9 mouse cellular contexts compared by ENCODE assay signal in the genomic region with DNA sequence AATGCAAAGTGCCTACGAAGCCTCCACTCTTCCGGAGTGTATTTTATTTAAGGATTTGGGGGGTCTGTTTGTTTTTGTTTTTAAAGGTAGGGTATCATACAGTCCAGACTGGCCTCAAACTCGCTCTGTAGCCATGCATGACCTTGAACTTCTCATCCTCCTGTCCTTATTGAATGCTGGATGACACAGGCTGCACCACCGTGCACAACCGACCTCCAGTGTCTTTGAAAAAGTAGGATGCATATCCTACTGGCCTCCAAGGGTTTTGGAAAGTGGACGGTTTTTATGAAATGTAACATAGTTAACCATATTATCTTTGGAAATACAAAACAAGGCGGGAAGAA. TPM values are rescaled to one million over a fixed set of nuclear protein-coding genes. Genes with fewer than 3 reads are reported as not detected.
A peak's percentile ranks its signal among the peaks of the same experiment; 100 is the strongest.
DNase-seq lines count a peak whose midpoint lies in the region; ATAC-seq and TF ChIP-seq lines count a peak whose summit lies in the region.
"Had no signal": no experiment of that assay in that cellular context is flagged by ENCODE, and none has a peak within 500 bp of the region (broad histone marks: within the 10 kb centered on the region; RNA-seq: fewer than 3 reads in every experiment).

No protein-coding gene starts in this region.

- peak overlapping the region; percentile 58 for H3K4me3 ChIP-seq in heart, embryonic 15.5 days
- H3K4me3 ChIP-seq in brown adipose tissue, adult 24 weeks (ENCODE audit: insufficient read depth, low read depth, low read length), result peak overlapping the region; percentile 56
- peak overlapping the region; percentile 37 for H3K4me3 ChIP-seq in hindbrain, embryonic 14.5 days (replicated peaks; ENCODE audit: low read length)
- H3K4me3 ChIP-seq in midbrain, embryonic 12.5 days, result peak overlapping the region; percentile 55
- H3K4me3 ChIP-seq in lung, adult 2 months (replicated peaks; ENCODE audit: extremely low read depth, low read depth, low read length), result no peak overlapping the region

- intact Hi-C loops in heart, postnatal 14 days (cut with DNase I), result no loop called here

- H3K27me3 ChIP-seq in heart, embryonic 15.5 days, result no peaks in the 10 kb centered on the region
- no peaks in the 10 kb centered on the region for H3K27me3 ChIP-seq in hindbrain, embryonic 14.5 days (ENCODE audit: control insufficient read depth, insufficient read depth, low read length)
- H3K27me3 ChIP-seq in midbrain, embryonic 12.5 days, result peaks cover 8% of the 10 kb centered on the region; the same call in 1 of the 2 replicates

- H3K4me1 ChIP-seq in heart, embryonic 15.5 days (replicated peaks), result peaks cover 11% of the 10 kb centered on the region
- 0 out of 2 replicates have a peak, but pooled peaks cover 3% of the 10 kb centered on the region for H3K4me1 ChIP-seq in brown adipose tissue, adult 24 weeks (ENCODE audit: control insufficient read depth, insufficient read depth, insufficient read length, low read length)
- H3K4me1 ChIP-seq in hindbrain, embryonic 14.5 days (replicated peaks; ENCODE audit: control insufficient read depth, insufficient read depth, low read length), result no peaks in the 10 kb centered on the region
- 0 out of 2 replicates have a peak, but pooled peaks cover 11% of the 10 kb centered on the region for H3K4me1 ChIP-seq in midbrain, embryonic 12.5 days
- peaks cover 3% of the 10 kb centered on the region; the same call in 1 of the 2 replicates for H3K4me1 ChIP-seq in lung, adult 2 months (ENCODE audit: control insufficient read depth, insufficient read depth, low read length)

- ATAC-seq in heart, embryonic 15.5 days (replicated peaks; ENCODE audit: insufficient number of reproducible peaks, insufficient read depth, low FRiP score, low read depth), result no peak
- peak; percentile 47 for ATAC-seq in hindbrain, embryonic 14.5 days (ENCODE audit: low FRiP score)
- ATAC-seq in midbrain, embryonic 12.5 days (ENCODE audit: low FRiP score, low read depth), result peak; percentile 73

- H3K27ac ChIP-seq in heart, embryonic 15.5 days, result no peak overlapping the region
- no peak overlapping the region for H3K27ac ChIP-seq in brown adipose tissue, adult 24 weeks (replicated peaks; ENCODE audit: low read depth, low read length)
- no peak overlapping the region for H3K27ac ChIP-seq in hindbrain, embryonic 14.5 days
- no peak overlapping the region for H3K27ac ChIP-seq in midbrain, embryonic 12.5 days (replicated peaks)

- TF ChIP-seq CTCF in lung, adult 2 months (IDR thresholded peaks at IDR 0.05; ENCODE audit: insufficient read depth, low read length), result no peak

- 36% methylated on average over 7 of the region's 7 CpGs for WGBS in heart, embryonic 15.5 days
- 31% methylated on average over 7 of the region's 7 CpGs for WGBS in hindbrain, embryonic 14.5 days
- WGBS in midbrain, embryonic 12.5 days, result 38% methylated on average over 7 of the region's 7 CpGs
- 29% methylated on average over 7 of the region's 7 CpGs for WGBS in lung, adult 2 months

- H3K4me2 ChIP-seq in heart, embryonic 15.5 days, result peak overlapping the region; percentile 93
- peak overlapping the region; percentile 56 for H3K4me2 ChIP-seq in hindbrain, embryonic 14.5 days (replicated peaks)
- peak overlapping the region; percentile 70 for H3K4me2 ChIP-seq in midbrain, embryonic 12.5 days (replicated peaks)

- H3K9ac ChIP-seq in heart, embryonic 15.5 days, result peak overlapping the region; percentile 52
- H3K9ac ChIP-seq in hindbrain, embryonic 14.5 days, result peak overlapping the region; percentile 48; the same call in 1 of the 2 replicates
- H3K9ac ChIP-seq in midbrain, embryonic 12.5 days (replicated peaks), result no peak overlapping the region

- no peak for TF ChIP-seq POLR2A in lung, adult 2 months (IDR thresholded peaks at IDR 0.05; ENCODE audit: borderline replicate concordance, extremely low read depth, low read depth, low read length)

- H3K36me3 ChIP-seq in heart, embryonic 15.5 days, result no peaks in the 10 kb centered on the region
- H3K36me3 ChIP-seq in hindbrain, embryonic 14.5 days (replicated peaks; ENCODE audit: control insufficient read depth, insufficient read depth), result no peaks in the 10 kb centered on the region
- H3K36me3 ChIP-seq in midbrain, embryonic 12.5 days, result no peaks in the 10 kb centered on the region

- no peak for DNase-seq in heart, postnatal 14 days
- DNase-seq in hindbrain, embryonic 14.5 days (ENCODE audit: low spot score), result no peak
- no peak for DNase-seq in cerebellum, adult 8-10 months
- no peak for DNase-seq in layer of hippocampus, adult 9-11 months
- no peak for DNase-seq in lung, adult 2 months
- DNase-seq: cerebellum, adult 11-12 months had no signal

- H3K9me3 ChIP-seq in heart, embryonic 15.5 days (replicated peaks), result no peaks in the 10 kb centered on the region
- no peaks in the 10 kb centered on the region for H3K9me3 ChIP-seq in hindbrain, embryonic 14.5 days (ENCODE audit: control insufficient read depth, low read length)
- 0 out of 2 replicates have a peak, but pooled peaks cover 6% of the 10 kb centered on the region for H3K9me3 ChIP-seq in midbrain, embryonic 12.5 days

RNA-seq across cellular contexts. Expression of a gene that starts 0.3 kb away (rescaled TPM):
- 0.23 TPM in 1 of 2 replicates, not detected in the other for polyA plus RNA-seq in heart, embryonic 15.5 days (2015; fragmentation: Nextera tagmentation; extraction: Ambion mirVana)
- under 1 TPM in 1 of 2 experiments, not detected in 1; 0.38 TPM for total RNA-seq in heart, postnatal 14 days (2021)
- not detected in 2 replicates for polyA plus RNA-seq in brown adipose tissue, adult 24 weeks (2012; ENCODE audit: insufficient read depth, insufficient read length, missing spikeins)
- 1.9 and 2.2 TPM in 2 replicates for polyA plus RNA-seq in hindbrain, embryonic 14.5 days (2014; fragmentation: Nextera tagmentation; extraction: Ambion mirVana)
- 3.2 and 4.3 TPM in 2 replicates for polyA plus RNA-seq in midbrain, embryonic 12.5 days (2016; fragmentation: Nextera tagmentation; extraction: Ambion mirVana)
- 4.2 and 5.1 TPM in 2 replicates for polyA plus RNA-seq in lung, adult 2 months (2012; rRNA removed)

RNA-seq across cellular contexts. Expression of a gene that starts 18.6 kb away (rescaled TPM):
- 206 and 251 TPM in 2 replicates for polyA plus RNA-seq in heart, embryonic 15.5 days (2015; fragmentation: Nextera tagmentation; extraction: Ambion mirVana)
- 100 to 1,000 TPM; 203 to 224 TPM for total RNA-seq in heart, postnatal 14 days (2021)
- polyA plus RNA-seq in brown adipose tissue, adult 24 weeks (2012; ENCODE audit: insufficient read depth, insufficient read length, missing spikeins), result 439 and 453 TPM in 2 replicates
- polyA plus RNA-seq in hindbrain, embryonic 14.5 days (2014; fragmentation: Nextera tagmentation; extraction: Ambion mirVana), result 146 and 158 TPM in 2 replicates
- polyA plus RNA-seq in midbrain, embryonic 12.5 days (2016; fragmentation: Nextera tagmentation; extraction: Ambion mirVana), result 142 TPM in 2 replicates
- 11.6 and 24.4 TPM in 2 replicates for polyA plus RNA-seq in lung, adult 2 months (2012; rRNA removed)

RNA-seq across cellular contexts. Expression of a gene that starts 47.3 kb away (rescaled TPM):
- polyA plus RNA-seq in heart, embryonic 15.5 days (2015; fragmentation: Nextera tagmentation; extraction: Ambion mirVana), result 17.5 and 18.3 TPM in 2 replicates
- total RNA-seq in heart, postnatal 14 days (2021), result 100 to 1,000 TPM; 118 to 123 TPM
- 1.7 and 2.4 TPM in 2 replicates for polyA plus RNA-seq in brown adipose tissue, adult 24 weeks (2012; ENCODE audit: insufficient read depth, insufficient read length, missing spikeins)
- polyA plus RNA-seq in hindbrain, embryonic 14.5 days (2014; fragmentation: Nextera tagmentation; extraction: Ambion mirVana), result 0.31 TPM in 1 of 2 replicates, not detected in the other
- polyA plus RNA-seq in midbrain, embryonic 12.5 days (2016; fragmentation: Nextera tagmentation; extraction: Ambion mirVana), result not detected in 2 replicates
- polyA plus RNA-seq in lung, adult 2 months (2012; rRNA removed), result 7.4 and 11.0 TPM in 2 replicates

RNA-seq across cellular contexts. Expression of a gene that starts 58.6 kb away (rescaled TPM):
- polyA plus RNA-seq in heart, embryonic 15.5 days (2015; fragmentation: Nextera tagmentation; extraction: Ambion mirVana), result 1.2 and 2.0 TPM in 2 replicates
- 1 to 10 TPM; 2.0 to 3.4 TPM for total RNA-seq in heart, postnatal 14 days (2021)
- 1.5 TPM in 1 of 2 replicates, not detected in the other for polyA plus RNA-seq in brown adipose tissue, adult 24 weeks (2012; ENCODE audit: insufficient read depth, insufficient read length, missing spikeins)
- 2.4 and 4.1 TPM in 2 replicates for polyA plus RNA-seq in hindbrain, embryonic 14.5 days (2014; fragmentation: Nextera tagmentation; extraction: Ambion mirVana)
- polyA plus RNA-seq in midbrain, embryonic 12.5 days (2016; fragmentation: Nextera tagmentation; extraction: Ambion mirVana), result 1.1 and 1.4 TPM in 2 replicates
- polyA plus RNA-seq in lung, adult 2 months (2012; rRNA removed), result 43.2 and 46.8 TPM in 2 replicates
